Mouse (Mus musculus) CD8-positive naive resting alpha-beta T cell, adult 57 days (primary cell): ENCODE data around the gene Sgsm2. TPM values are rescaled to one million over a fixed set of nuclear protein-coding genes. Genes with fewer than 3 reads are reported as not detected.

ENCODE experiments used
- total RNA-seq: library from RNA; stranded (reverse); gene quantifications from one replicate; pipeline ENCODE4 v1.2.4, GENCODE M21; 2023

Sgsm2 gene
- total RNA-seq: 7.1 TPM

GRCm38 (mm10) chr11:74896901-74897677 is at the start of gene Sgsm2:
Gene Sgsm2, minus strand, starts transcription at chr11:74897060.

DNA sequence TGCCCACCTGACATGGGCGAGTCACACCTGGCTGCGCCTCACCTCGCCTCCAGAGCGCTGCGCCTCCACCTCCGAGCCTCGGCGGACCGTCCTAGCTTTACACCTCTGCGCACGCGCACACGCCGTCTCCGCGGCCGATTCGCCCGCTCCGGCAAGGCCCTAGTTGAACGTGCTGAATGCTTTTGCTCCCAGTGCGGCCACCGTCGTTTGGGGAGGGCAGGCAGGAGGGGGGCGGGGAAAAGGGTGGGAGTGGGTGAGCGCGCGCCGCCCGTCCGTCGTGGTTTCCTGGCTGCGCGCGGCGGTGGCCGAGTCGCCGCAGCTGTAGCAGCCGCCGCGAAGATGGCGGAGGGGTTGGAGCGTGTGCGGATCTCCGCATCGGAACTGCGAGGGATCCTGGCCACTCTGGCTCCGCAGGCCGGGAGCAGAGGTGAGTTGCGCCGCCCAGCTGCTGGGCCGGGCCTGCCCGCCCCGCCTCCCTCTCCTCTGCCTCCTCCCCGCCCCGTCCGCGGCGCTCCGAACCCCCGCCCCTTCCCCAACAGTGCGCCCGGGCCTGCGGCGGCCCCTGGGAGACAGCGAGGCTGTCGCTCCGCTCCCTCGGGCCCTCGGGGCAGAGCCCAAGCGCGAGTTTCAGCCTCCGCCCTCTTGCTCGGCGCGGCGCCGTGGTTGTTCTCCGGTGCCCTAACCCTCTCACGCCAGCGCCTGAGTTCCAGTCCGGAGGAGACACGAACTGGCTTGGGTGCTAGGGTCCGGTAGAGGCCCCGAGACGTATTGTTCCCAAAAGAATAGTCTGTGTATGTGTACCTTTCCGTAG is 28.9 kb upstream of the Sgsm2 start, which contains the start of the genes Smg6 and Srr:
Gene Smg6 (plus strand): TSS at position 247 of the 811 bp plus-strand sequence.
Gene Srr (minus strand): TSS at position 372 of the 811 bp plus-strand sequence.

DNA sequence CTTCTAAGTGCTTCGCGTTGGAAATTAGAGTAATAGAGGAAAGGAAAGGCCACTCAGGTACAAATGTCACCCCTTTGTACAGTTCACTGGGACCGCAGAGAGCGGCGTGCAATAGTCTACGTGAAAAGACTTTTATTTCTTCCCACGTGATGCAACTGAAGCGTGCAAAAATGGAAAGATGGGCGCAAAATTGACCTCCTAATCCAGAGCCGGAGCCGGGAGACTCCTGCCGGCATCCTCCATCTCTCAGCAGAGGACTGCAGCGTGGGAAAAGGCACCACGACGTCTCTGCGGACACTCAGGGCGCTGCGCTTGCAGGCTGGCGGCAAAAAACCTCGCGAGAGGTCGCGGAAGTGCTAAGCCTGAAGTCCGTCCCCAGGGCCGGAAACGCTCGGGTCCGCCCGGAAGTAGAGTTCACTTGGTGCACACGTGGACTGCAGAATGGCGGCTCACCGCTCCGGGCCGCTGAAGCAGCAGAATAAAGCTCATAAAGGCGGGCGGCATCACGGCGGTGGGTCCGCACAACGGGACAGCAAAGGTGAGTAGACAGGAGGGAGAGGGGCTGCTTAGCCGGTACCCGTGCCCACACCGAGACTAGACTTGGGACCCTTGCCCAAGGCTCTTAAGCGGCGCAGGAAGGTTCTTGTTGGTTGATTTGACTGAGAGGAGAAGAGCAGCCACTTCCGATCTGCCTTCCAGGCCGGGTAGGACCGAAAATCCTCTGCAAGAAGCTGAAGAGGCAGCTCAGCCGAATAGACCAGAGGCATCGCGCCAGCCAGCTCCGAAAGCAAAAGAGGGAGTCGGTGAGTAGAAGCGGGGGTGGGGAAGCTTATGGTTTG is 1.0 kb upstream of the Sgsm2 start, which contains the start of gene Tsr1:
Gene Tsr1 (plus strand): TSS at position 394 of the 839 bp plus-strand sequence.

GRCm38 (mm10) chr11:74830256-74831161 is 66.4 kb downstream of the Sgsm2 start, which contains the start of gene Mnt:
Gene Mnt, plus strand, starts transcription at chr11:74830920.

Other genes with a start within 250 kb of the Sgsm2 start
- 41.6 TPM for gene Cluh, start 247.6 kb downstream of the Sgsm2 start, total RNA-seq
- 126 TPM for gene Pafah1b1, start 172.4 kb downstream of the Sgsm2 start, total RNA-seq
- gene Mettl16, start 126.2 kb downstream of the Sgsm2 start, total RNA-seq: 43.3 TPM
- 65.3 TPM for gene Mnt, start 66.1 kb downstream of the Sgsm2 start, total RNA-seq
- 79.2 TPM for gene Tsr1, start 1.0 kb upstream of the Sgsm2 start, total RNA-seq
- 49.1 TPM for gene Smg6, start 28.8 kb upstream of the Sgsm2 start, total RNA-seq
- 7.8 TPM for gene Srr, start 28.9 kb upstream of the Sgsm2 start, total RNA-seq